In genomic region chr5:147071886-147072285, GRCm38 (mm10) we compare ENCODE assay signal across 18 mouse cellular contexts. TPM values are rescaled to one million over a fixed set of nuclear protein-coding genes. Genes with fewer than 3 reads are reported as not detected.
DNase-seq lines count a peak whose midpoint lies in the region; ATAC-seq and TF ChIP-seq lines count a peak whose summit lies in the region.
"Had no signal": no experiment of that assay in that cellular context is flagged by ENCODE, and none has a peak within 500 bp of the region (broad histone marks: within the 10 kb centered on the region; RNA-seq: fewer than 3 reads in every experiment).

No protein-coding gene starts in this region.

- no peak for TF ChIP-seq EP300 in CH12.LX (IDR thresholded peaks at IDR 0.05; ENCODE audit: low read length)

- no peak overlapping the region for H3K27ac ChIP-seq in kidney, embryonic 16.5 days (ENCODE audit: low read length)
- peak overlapping the region; percentile 81 for H3K27ac ChIP-seq in CH12.LX (ENCODE audit: insufficient read depth, low read depth)
- H3K27ac ChIP-seq in intestine, embryonic 15.5 days = no peak overlapping the region
- H3K27ac ChIP-seq: embryonic facial prominence, embryonic 13.5 days; forebrain, embryonic 12.5 days; hindbrain, embryonic 10.5 days; hindbrain, embryonic 14.5 days had no signal

- in situ Hi-C loops in CH12.LX (cut with MboI; ENCODE audit: low pct_ligation_motif_present, low pct_unique_long_range_greater_than_20kb, low sequenced_read_pairs) = no loop called here

- TF ChIP-seq RAD21 in CH12.LX (IDR thresholded peaks at IDR 0.05; ENCODE audit: low read depth, low read length) = no peak

- ATAC-seq in kidney, embryonic 16.5 days (ENCODE audit: low FRiP score, low TSS enrichment) = no peak
- no peak for ATAC-seq in intestine, embryonic 15.5 days
- ATAC-seq: forebrain, embryonic 16.5 days had no signal

- H3K4me1 ChIP-seq in kidney, embryonic 16.5 days (ENCODE audit: insufficient read depth, low read length) = peaks cover 35% of the 10 kb centered on the region
- peaks cover 23 to 72% of the 10 kb centered on the region in 2 experiments for H3K4me1 ChIP-seq in CH12.LX (ENCODE audit: control insufficient read depth in 1 of 2, insufficient read depth in 2 of 2)
- peaks cover 29% of the 10 kb centered on the region for H3K4me1 ChIP-seq in intestine, embryonic 15.5 days (replicated peaks)

- TF ChIP-seq CTCF in CH12.LX (conservative IDR thresholded peaks at IDR 0.05 in 1 of 2, IDR thresholded peaks at IDR 0.05 in 1 of 2; ENCODE audit: low read depth in 2 of 2, low read length in 2 of 2) = no peak

- no peaks in the 10 kb centered on the region for H3K9me3 ChIP-seq in kidney, embryonic 16.5 days (ENCODE audit: low read length)
- H3K9me3 ChIP-seq in CH12.LX (replicated peaks; ENCODE audit: low read length) = no peaks in the 10 kb centered on the region
- H3K9me3 ChIP-seq in intestine, embryonic 15.5 days = no peaks in the 10 kb centered on the region
- H3K9me3 ChIP-seq: embryonic facial prominence, embryonic 13.5 days; forebrain, embryonic 12.5 days; heart, embryonic 12.5 days; hindbrain, embryonic 10.5 days had no signal

- no peaks in the 10 kb centered on the region for H3K27me3 ChIP-seq in kidney, embryonic 16.5 days (ENCODE audit: insufficient read depth, low read length)
- H3K27me3 ChIP-seq in CH12.LX (replicated peaks) = no peaks in the 10 kb centered on the region
- H3K27me3 ChIP-seq in intestine, embryonic 15.5 days (replicated peaks) = no peaks in the 10 kb centered on the region
- H3K27me3 ChIP-seq: embryonic facial prominence, embryonic 13.5 days; heart, embryonic 12.5 days had no signal

- no peak for TF ChIP-seq POLR2A in CH12.LX (IDR thresholded peaks at IDR 0.05; ENCODE audit: low read depth, low read length)

- no peak overlapping the region for H3K4me3 ChIP-seq in kidney, embryonic 16.5 days (ENCODE audit: low read length)
- H3K4me3 ChIP-seq in CH12.LX (replicated peaks in 1 of 3; ENCODE audit: low read depth in 2 of 3, low read length in 2 of 3, poor library complexity in 1 of 3) = peak overlapping the region in 2 of 3 experiments; percentile 22 to 26
- no peak overlapping the region for H3K4me3 ChIP-seq in intestine, embryonic 15.5 days (replicated peaks)
- H3K4me3 ChIP-seq: embryonic facial prominence, embryonic 13.5 days; forebrain, embryonic 12.5 days; heart, embryonic 12.5 days; hindbrain, embryonic 10.5 days had no signal

- 57% methylated on average over 4 of the region's 4 CpGs for WGBS in kidney, embryonic 16.5 days
- 69% methylated on average over 4 of the region's 4 CpGs for WGBS in intestine, embryonic 15.5 days

- peaks cover 77% of the 10 kb centered on the region for H3K79me2 ChIP-seq in CH12.LX (replicated peaks; ENCODE audit: control insufficient read depth, extremely low read depth, insufficient read depth, poor library complexity, severe bottlenecking)

- H3K4me2 ChIP-seq in kidney, embryonic 16.5 days (replicated peaks; ENCODE audit: low read depth, low read length) = no peak overlapping the region
- H3K4me2 ChIP-seq in CH12.LX (ENCODE audit: insufficient read depth, low read depth, poor library complexity, severe bottlenecking) = peak overlapping the region; percentile 79
- no peak overlapping the region for H3K4me2 ChIP-seq in intestine, embryonic 15.5 days (replicated peaks)
- H3K4me2 ChIP-seq: embryonic facial prominence, embryonic 13.5 days; forebrain, embryonic 12.5 days; heart, embryonic 12.5 days; hindbrain, embryonic 14.5 days had no signal

- no peak overlapping the region for H3K9ac ChIP-seq in kidney, embryonic 16.5 days (replicated peaks; ENCODE audit: low read length)
- H3K9ac ChIP-seq in CH12.LX (ENCODE audit: insufficient read depth, low read depth) = peak overlapping the region; percentile 72
- no peak overlapping the region for H3K9ac ChIP-seq in intestine, embryonic 15.5 days
- H3K9ac ChIP-seq: embryonic facial prominence, embryonic 13.5 days; forebrain, embryonic 12.5 days; heart, embryonic 12.5 days; hindbrain, embryonic 14.5 days had no signal

- no peaks in the 10 kb centered on the region for H3K36me3 ChIP-seq in kidney, embryonic 16.5 days (ENCODE audit: insufficient read depth, low read length)
- H3K36me3 ChIP-seq in CH12.LX (replicated peaks in 1 of 2; ENCODE audit: control insufficient read depth in 1 of 2, insufficient read depth in 1 of 2, low read length in 1 of 2) = peaks cover 0 to 6% of the 10 kb centered on the region in 2 experiments
- H3K36me3 ChIP-seq in intestine, embryonic 15.5 days = no peaks in the 10 kb centered on the region
- H3K36me3 ChIP-seq: embryonic facial prominence, embryonic 13.5 days; forebrain, embryonic 12.5 days; hindbrain, embryonic 10.5 days had no signal

- DNase-seq in kidney, adult 11 months = peak; percentile 57
- peak; percentile 6 for DNase-seq in kidney, postnatal 10 days
- no peak for DNase-seq in kidney, postnatal 14 days
- no peak for DNase-seq in CH12.LX (ENCODE audit: extremely low read depth)
- peak; percentile 29 for DNase-seq in adipocyte (ENCODE audit: low spot score)
- DNase-seq: adrenal gland, postnatal 10 days; cerebellum, adult 18-20 months; cerebellum, adult 9-11 months; cerebellum, postnatal 36 days; gastrocnemius, postnatal 25 days had no signal

- dilution Hi-C loops in CH12.LX (cut with MboI; ENCODE audit: extremely low pct_ligation_motif_present, extremely low pct_unique_long_range_greater_than_20kb, low sequenced_read_pairs) = no loop called here

TF ChIP-seq in CH12.LX, 34 proteins besides CTCF, POLR2A, EP300 and RAD21:
- peak; percentile 55; the same call in 1 of the 2 replicates for TF ChIP-seq SIN3A (IDR thresholded peaks at IDR 0.05; ENCODE audit: low read length)
- TF ChIP-seq TCF12 (IDR thresholded peaks at IDR 0.05; ENCODE audit: low read depth, low read length) = no peak
- peak; percentile 48 for TF ChIP-seq BHLHE40 (IDR thresholded peaks at IDR 0.05; ENCODE audit: low read depth, low read length)
- TF ChIP-seq HCFC1 (IDR thresholded peaks at IDR 0.05; ENCODE audit: low read depth, low read length) = no peak
- TF ChIP-seq GABPA (IDR thresholded peaks at IDR 0.05; ENCODE audit: insufficient replicate concordance, low read depth, low read length) = no peak

RNA-seq across cellular contexts. Expression of gene Lnx2, which starts 4.5 kb away (rescaled TPM):
- 16.0 and 17.9 TPM in 2 replicates for polyA plus RNA-seq in kidney, embryonic 16.5 days (2015; fragmentation: Nextera tagmentation; extraction: Ambion mirVana)
- 25.6 and 30.1 TPM in 2 replicates for total RNA-seq in CH12.LX (2012; rRNA removed)
- 19.4 and 20.3 TPM in 2 replicates for total RNA-seq in CH12.LX (2014; rRNA removed)
- 18.8 and 22.9 TPM in 2 replicates for polyA plus RNA-seq in CH12.LX (2012; ENCODE audit: insufficient read length, low read depth)
- polyA plus RNA-seq in intestine, embryonic 15.5 days (2015; fragmentation: Nextera tagmentation; extraction: Ambion mirVana) = 13.3 and 15.0 TPM in 2 replicates

RNA-seq across cellular contexts. Expression of gene Polr1d, which starts 5.0 kb away (rescaled TPM):
- 137 and 142 TPM in 2 replicates for polyA plus RNA-seq in kidney, embryonic 16.5 days (2015; fragmentation: Nextera tagmentation; extraction: Ambion mirVana)
- total RNA-seq in CH12.LX (2012; rRNA removed) = 293 and 334 TPM in 2 replicates
- 354 and 381 TPM in 2 replicates for total RNA-seq in CH12.LX (2014; rRNA removed)
- 300 and 322 TPM in 2 replicates for polyA plus RNA-seq in CH12.LX (2012; ENCODE audit: insufficient read length, low read depth)
- 151 and 155 TPM in 2 replicates for polyA plus RNA-seq in intestine, embryonic 15.5 days (2015; fragmentation: Nextera tagmentation; extraction: Ambion mirVana)

Comparison
In these comparisons a context has a peak if more than half of its experiments do, and no peak if none do; other contexts are left out.
1. DNase-seq: peak in kidney, adult 11 months (single experiment), kidney, postnatal 10 days (single experiment) and adipocyte (single experiment); none in kidney, postnatal 14 days (single experiment) and CH12.LX (single experiment).
2. H3K4me3 ChIP-seq: peak in CH12.LX (2 of 3); none in kidney, embryonic 16.5 days (single experiment) and intestine, embryonic 15.5 days (single experiment).